Mouse (Mus musculus): Measurements from ENCODE around the gene Dzank1.
A peak's percentile ranks its signal among the peaks of the same experiment; 100 is the strongest.

The Dzank1 gene

GRCm38 (mm10) chr2:144465876-144466575 lies 61.2 kb downstream of the Dzank1 start:
- DNase-seq: no peak

- no peak for DNase-seq
Observed at GRCm38 (mm10) chr2:144464799-144465760, 62.1 kb downstream of the Dzank1 start.

GRCm38 (mm10) chr2:144464182-144464581 lies 63.0 kb downstream of the Dzank1 start:
- no peak for DNase-seq

- peak; percentile 88 to 93 for DNase-seq
Observed at GRCm38 (mm10) chr2:144458975-144459754, 68.0 kb downstream of the Dzank1 start.

- peak in 1 of 2 experiments; percentile 13 for DNase-seq
Observed at GRCm38 (mm10) chr2:144458355-144458754, 68.9 kb downstream of the Dzank1 start.

- DNase-seq: peak; percentile 75 to 82
Observed at GRCm38 (mm10) chr2:144452364-144453008, 74.7 kb downstream of the Dzank1 start.

GRCm38 (mm10) chr2:144450378-144450777 lies 76.8 kb downstream of the Dzank1 start:
- no peak for DNase-seq

GRCm38 (mm10) chr2:144446360-144446999 lies 80.7 kb downstream of the Dzank1 start:
- DNase-seq: no peak

- DNase-seq: no peak
Observed at GRCm38 (mm10) chr2:144441386-144441915, 85.8 kb downstream of the Dzank1 start.

- DNase-seq: no peak
Observed at GRCm38 (mm10) chr2:144439191-144439700, 88.0 kb downstream of the Dzank1 start.

GRCm38 (mm10) chr2:144438424-144438823 lies 88.8 kb downstream of the Dzank1 start:
- DNase-seq: no peak

- no peak for DNase-seq
Observed at GRCm38 (mm10) chr2:144435679-144436078, 91.5 kb downstream of the Dzank1 start.

- DNase-seq: no peak
Observed at GRCm38 (mm10) chr2:144431286-144431825, 95.9 kb downstream of the Dzank1 start.

GRCm38 (mm10) chr2:144429171-144429570 lies 98.0 kb downstream of the Dzank1 start:
- DNase-seq: no peak

GRCm38 (mm10) chr2:144428659-144429058 lies 98.6 kb downstream of the Dzank1 start:
- no peak for DNase-seq

GRCm38 (mm10) chr2:144427852-144428251 lies 99.4 kb downstream of the Dzank1 start:
- no peak for DNase-seq

GRCm38 (mm10) chr2:144425761-144426160 lies 101.5 kb downstream of the Dzank1 start:
- DNase-seq: no peak

- DNase-seq: no peak
Observed at GRCm38 (mm10) chr2:144422094-144422675, 105.0 kb downstream of the Dzank1 start.
